Mouse (Mus musculus) regulatory T cell (primary cell): ENCODE results near the gene Olfr98.
"Not testable (repeated sequence)": the region's sequence is repeated elsewhere in the genome, so short reads cannot be mapped to it uniquely, and the experiment has no call there.

ENCODE experiments used
- in situ Hi-C: fragments of 300-600 bp; cut with MboI, MseI; formaldehyde crosslinking; loops from one replicate; pipeline ENCODE4 v1.15.1; 2025; ENCODE audit warnings: high pct_unique_total_duplicates

Gene Olfr98

GRCm38 (mm10) chr17:37263626-37264025 is at the start of gene Olfr98:
Gene Olfr98, minus strand, starts transcription at chr17:37263749.
- in situ Hi-C loops, result no loop called here

- in situ Hi-C loops, result no loop called here
Measured at GRCm38 (mm10) chr17:37310146-37310699, 46.7 kb upstream of the Olfr98 start.

GRCm38 (mm10) chr17:37308483-37308882 is 44.9 kb upstream of the Olfr98 start:
- in situ Hi-C loops, result no loop called here

- in situ Hi-C loops, result no loop called here
Measured at GRCm38 (mm10) chr17:37304213-37304612, 40.7 kb upstream of the Olfr98 start, which contains the start of gene Olfr101. Gene Olfr101, minus strand, starts transcription at chr17:37304313.

GRCm38 (mm10) chr17:37283360-37283759 is 19.8 kb upstream of the Olfr98 start, which contains the start of gene Olfr99:
Gene Olfr99, minus strand, starts transcription at chr17:37283460.
- in situ Hi-C loops, result no loop called here

GRCm38 (mm10) chr17:37280331-37280730 is 16.8 kb upstream of the Olfr98 start:
- in situ Hi-C loops, result no loop called here

- in situ Hi-C loops, result no loop called here
Measured at GRCm38 (mm10) chr17:37276573-37276972, 13.0 kb upstream of the Olfr98 start.

GRCm38 (mm10) chr17:37275626-37276248 is 12.2 kb upstream of the Olfr98 start:
- in situ Hi-C loops, result no loop called here

GRCm38 (mm10) chr17:37270702-37271092 is 7.1 kb upstream of the Olfr98 start:
- in situ Hi-C loops, result loop anchor here (5.0 kb wide), 1 partner anchor 318 kb away; the partner anchor contains the start of gene Ppp1r11

GRCm38 (mm10) chr17:37270058-37270701 is 6.6 kb upstream of the Olfr98 start, which contains the start of gene H2-M3:
Gene H2-M3, plus strand, starts transcription at chr17:37270220.
- in situ Hi-C loops, result loop anchor here (5.0 kb wide), 1 partner anchor 318 kb away; the partner anchor contains the start of gene Ppp1r11

GRCm38 (mm10) chr17:37250544-37250943 is 13.0 kb downstream of the Olfr98 start:
- in situ Hi-C loops, result no loop called here

- in situ Hi-C loops, result no loop called here
Measured at GRCm38 (mm10) chr17:37249460-37249859, 14.1 kb downstream of the Olfr98 start.

GRCm38 (mm10) chr17:37246715-37247114 is 16.8 kb downstream of the Olfr98 start:
- in situ Hi-C loops, result no loop called here

GRCm38 (mm10) chr17:37242198-37242597 is 21.4 kb downstream of the Olfr98 start:
- in situ Hi-C loops, result no loop called here

- in situ Hi-C loops, result not testable (repeated sequence)
Measured at GRCm38 (mm10) chr17:37237230-37237629, 26.3 kb downstream of the Olfr98 start, which contains the start of gene Olfr97. Gene Olfr97, minus strand, starts transcription at chr17:37237330.

- in situ Hi-C loops, result no loop called here
Measured at GRCm38 (mm10) chr17:37221879-37222278, 41.7 kb downstream of the Olfr98 start.

- in situ Hi-C loops, result no loop called here
Measured at GRCm38 (mm10) chr17:37219846-37220245, 43.7 kb downstream of the Olfr98 start, which contains the start of gene Olfr96. Gene Olfr96, plus strand, starts transcription at chr17:37220146.

GRCm38 (mm10) chr17:37218486-37218885 is 45.1 kb downstream of the Olfr98 start:
- in situ Hi-C loops, result no loop called here

GRCm38 (mm10) chr17:37213018-37213417 is 50.5 kb downstream of the Olfr98 start, which contains the start of gene Olfr95:
Gene Olfr95, minus strand, starts transcription at chr17:37213118.
- in situ Hi-C loops, result no loop called here
